Mouse (Mus musculus) olfactory bulb, adult 2 months (tissue): ENCODE data around the gene Kansl2.

Experiments
- CTCF ChIP-seq: fragments of 200-500 bp; IDR thresholded peaks from 2 replicates; pipeline ENCODE4 v1.5.1; 2012; ENCODE audit warnings: low read depth, mild to moderate bottlenecking, low read length, moderate library complexity; ENCODE audit not compliant: insufficient read depth
- POLR2A ChIP-seq: fragments of 200-500 bp; IDR thresholded peaks from 2 replicates; pipeline ENCODE4 v1.6.1; 2012; ENCODE audit warnings: mild to moderate bottlenecking, low read depth, low read length, moderate library complexity; ENCODE audit not compliant: insufficient read depth

DNA sequence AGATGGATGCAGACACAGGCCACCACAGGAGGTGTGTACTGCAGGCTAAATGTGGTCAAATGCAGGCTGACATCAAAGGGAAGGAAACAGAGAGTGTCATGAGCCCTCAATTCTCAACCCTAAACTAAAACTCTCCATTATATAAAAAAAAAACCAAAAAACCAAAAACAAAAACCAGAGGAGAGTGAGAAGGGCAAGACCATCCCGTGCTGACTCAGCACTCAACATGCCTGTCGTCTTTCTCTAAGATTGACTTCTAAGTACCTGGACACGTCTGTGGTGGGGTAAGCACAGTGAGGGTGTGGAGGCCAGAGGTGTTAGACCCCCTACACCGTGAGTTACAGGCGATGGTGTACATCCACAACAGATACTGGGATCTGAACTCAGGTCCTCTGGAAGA lies 12.8 kb upstream of the Kansl2 start:
- TF ChIP-seq CTCF (no peak), POLR2A (no peak)
